Mouse (Mus musculus): ENCODE data around the gene Mob3b.

- no peak for TF ChIP-seq CTCF (conservative IDR thresholded peaks at IDR 0.05; ENCODE audit: low read length)
- no peak for TF ChIP-seq NANOG (IDR thresholded peaks at IDR 0.05; ENCODE audit: borderline replicate concordance, low read length)
- TF ChIP-seq POU5F1 (IDR thresholded peaks at IDR 0.05; ENCODE audit: borderline replicate concordance, low read length) = no peak
Observed at GRCm38 (mm10) chr4:35204659-35205058, 47.4 kb upstream of the Mob3b start.
